Mouse (Mus musculus) cortical plate, adult 2 months (tissue): ENCODE results near the gene Map3k14.

Experiments
- CTCF ChIP-seq: fragments of 200-500 bp; IDR thresholded peaks from 2 replicates; pipeline ENCODE4 v1.5.1; 2011; ENCODE audit warnings: mild to moderate bottlenecking, control low read depth, low read length; ENCODE audit not compliant: insufficient read depth; ENCODE audit errors: extremely low read depth
- POLR2A ChIP-seq: fragments of 200-500 bp; IDR thresholded peaks from 2 replicates; pipeline ENCODE4 v1.6.1; 2011; ENCODE audit warnings: mild to moderate bottlenecking, low read length, control low read depth; ENCODE audit not compliant: insufficient read depth; ENCODE audit errors: extremely low read depth

- TF ChIP-seq CTCF: no peak
- TF ChIP-seq POLR2A: no peak
Observed at GRCm38 (mm10) chr11:103266729-103267345, 435 bp downstream of the Map3k14 start.
